Mouse (Mus musculus) adrenal gland, adult 18-20 months (tissue): ENCODE results near the gene Ccser1. TPM values are rescaled to one million over a fixed set of nuclear protein-coding genes. Genes with fewer than 3 reads are reported as not detected.

Experiments
- DNase-seq, 2 experiments: peaks; one replicate each; pipeline ENCODE4 v3.0.0; 2021 to 2022; ENCODE audit warnings: low spot score in 2 of 2
- total RNA-seq, 2 experiments: library from RNA; stranded (reverse); gene quantifications; 1 replicate in 1 of 2; 2 replicates in 1 of 2; pipeline ENCODE4 v1.2.3; 2021

The Ccser1 gene
- total RNA-seq, 2 experiments from 2014 or later = 2.1 to 2.7 TPM

DNA sequence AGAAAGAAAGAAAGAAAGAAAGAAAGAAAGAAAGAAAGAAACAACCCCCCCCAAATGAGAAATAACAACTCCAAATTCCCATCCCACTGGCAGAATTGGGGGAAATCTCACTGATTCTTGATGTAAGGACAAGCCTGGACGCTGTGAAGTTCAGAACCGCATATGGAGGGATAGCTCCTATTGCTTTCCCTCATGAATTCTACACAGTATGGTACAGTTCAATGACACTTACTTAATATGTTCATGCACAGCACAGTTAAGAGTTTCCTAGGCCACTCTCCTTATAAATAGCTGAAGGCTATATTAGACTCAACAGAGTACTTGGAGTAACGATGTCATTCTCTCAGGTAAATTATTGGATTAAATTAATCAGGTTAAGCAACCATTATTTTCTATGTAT is 1138.5 kb downstream of the Ccser1 start:
- no peak for DNase-seq

DNA sequence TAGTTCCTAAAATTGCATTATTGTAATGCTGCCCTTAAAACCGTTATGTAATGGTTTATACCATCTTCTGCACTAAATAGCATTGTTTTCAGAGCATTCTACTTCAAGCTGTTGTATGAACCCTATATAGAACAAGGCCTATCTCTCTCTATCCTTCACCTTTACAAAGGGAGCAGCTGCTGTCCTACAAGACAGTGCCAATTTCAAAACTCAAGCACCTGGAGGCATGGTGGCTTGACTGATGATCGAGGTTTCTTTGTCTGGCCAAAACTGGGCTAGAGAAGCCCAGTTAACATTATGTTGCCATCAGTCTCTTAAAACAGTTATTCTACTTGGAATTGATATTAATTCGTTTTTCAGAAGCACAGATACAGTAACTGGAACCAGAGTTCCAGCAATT is 1160.2 kb downstream of the Ccser1 start:
- no peak for DNase-seq

GRCm38 (mm10) chr6:62367802-62368201 is 1187.7 kb downstream of the Ccser1 start:
- no peak for DNase-seq
